Mouse (Mus musculus): ENCODE results near the gene Akt3. TPM values are rescaled to one million over a fixed set of nuclear protein-coding genes. Genes with fewer than 3 reads are reported as not detected.
A peak's percentile ranks its signal among the peaks of the same experiment; 100 is the strongest.

Akt3 gene
- polyA plus RNA-seq, 1 experiment from 2014 or later: 27.9 TPM

DNA sequence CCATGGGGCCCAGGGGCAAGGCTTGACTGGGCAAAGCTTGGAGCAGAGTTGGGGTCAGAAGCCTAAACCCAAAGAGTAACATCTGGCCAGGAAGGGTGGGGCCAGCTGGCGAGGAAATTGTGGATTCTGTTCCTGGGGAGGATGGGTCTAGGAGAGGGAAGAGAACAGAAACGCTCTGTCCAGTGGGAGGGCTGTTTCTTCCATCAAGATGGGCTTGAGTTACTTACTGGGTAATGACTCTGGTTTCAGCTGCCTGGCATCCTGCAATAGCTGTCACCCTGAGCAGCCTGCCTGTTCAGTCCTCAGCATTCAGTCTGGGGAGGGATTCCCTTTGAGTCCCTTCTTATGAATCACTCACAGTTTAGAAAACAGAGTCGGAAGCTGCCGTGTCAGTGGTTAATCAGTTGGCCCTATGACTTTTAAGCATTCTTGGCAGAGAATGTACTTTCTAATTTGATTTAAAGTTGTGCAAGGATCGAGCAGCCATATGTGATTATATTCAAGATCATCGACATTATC, 243.0 kb downstream of the Akt3 start:
- H3K9ac ChIP-seq (ENCODE audit: low read length): no peak overlapping the region
- peaks cover 46% of the 10 kb centered on the region for H3K4me1 ChIP-seq (ENCODE audit: control insufficient read depth, insufficient read depth, low read length)
- H3K4me2 ChIP-seq: no peak overlapping the region
- no peaks in the 10 kb centered on the region for H3K9me3 ChIP-seq (ENCODE audit: control insufficient read depth, low read length)
- 79% methylated on average over 6 of the region's 6 CpGs for WGBS
- no peaks in the 10 kb centered on the region for H3K27me3 ChIP-seq (ENCODE audit: control insufficient read depth, insufficient read depth, low read length)
- peak overlapping the region; percentile 44 for H3K27ac ChIP-seq (ENCODE audit: low read depth, low read length)
- DNase-seq (ENCODE audit: low spot score, missing footprints) (no peak), ATAC-seq (ENCODE audit: low FRiP score) (no peak)
- no peaks in the 10 kb centered on the region for H3K36me3 ChIP-seq (ENCODE audit: control insufficient read depth, insufficient read depth, low read length)
- no peak overlapping the region for H3K4me3 ChIP-seq (ENCODE audit: low read depth, low read length)

DNA sequence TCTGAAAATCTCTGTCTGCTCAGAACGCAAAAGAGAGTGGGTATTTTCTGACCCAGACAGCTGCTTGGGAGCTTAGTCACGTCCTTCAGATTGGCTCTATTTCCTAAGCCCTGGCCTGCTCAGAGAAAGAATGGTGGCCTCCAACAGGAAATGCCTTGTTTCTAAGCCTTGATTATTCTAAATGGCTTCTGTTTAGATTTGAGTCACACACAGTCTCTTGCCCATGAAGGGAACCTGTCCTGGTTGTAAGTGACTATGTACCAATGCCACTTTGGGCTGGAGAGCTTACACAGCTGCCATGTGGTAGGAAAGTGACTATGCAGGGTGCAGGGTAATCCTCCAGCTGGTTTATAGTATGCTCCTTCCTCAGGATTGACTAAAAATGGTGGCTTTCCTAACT, 243.7 kb downstream of the Akt3 start:
- Histone ChIP-seq H3K27ac (ENCODE audit: low read depth, low read length) (peak overlapping the region; percentile 44; the same call in 1 of the 2 replicates), H3K36me3 (ENCODE audit: control insufficient read depth, insufficient read depth, low read length) (no peaks in the 10 kb centered on the region), H3K9me3 (ENCODE audit: control insufficient read depth, low read length) (no peaks in the 10 kb centered on the region), H3K4me3 (ENCODE audit: low read depth, low read length) (no peak overlapping the region), H3K4me2 (no peak overlapping the region), H3K27me3 (ENCODE audit: control insufficient read depth, insufficient read depth, low read length) (no peaks in the 10 kb centered on the region), H3K4me1 (ENCODE audit: control insufficient read depth, insufficient read depth, low read length) (peaks cover 52% of the 10 kb centered on the region), H3K9ac (ENCODE audit: low read length) (no peak overlapping the region)
- ATAC-seq (ENCODE audit: low FRiP score): peak; percentile 11; the same call in 1 of the 2 replicates
- WGBS: 54% methylated on average over 2 of the region's 2 CpGs
- no peak for DNase-seq (ENCODE audit: low spot score, missing footprints)

DNA sequence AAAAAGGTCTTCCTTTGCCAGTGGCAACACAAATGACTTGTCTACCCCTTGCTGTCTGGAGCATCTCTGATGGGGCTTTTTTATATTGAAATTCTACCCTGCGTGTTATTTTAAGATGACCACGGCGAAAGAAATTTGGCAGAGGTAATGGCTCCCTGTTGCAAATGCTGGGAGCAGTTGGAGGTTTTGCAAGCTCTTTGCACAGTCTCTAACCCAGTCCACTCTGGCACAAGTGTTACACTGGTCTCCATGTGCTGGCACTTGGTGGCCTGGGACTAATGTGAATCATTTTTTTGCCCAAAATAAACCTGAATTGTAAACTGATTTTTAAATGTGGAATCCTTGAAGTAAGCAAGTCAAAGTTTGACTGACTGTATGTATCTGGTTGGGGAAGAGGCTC, 244.2 kb downstream of the Akt3 start:
- Histone ChIP-seq H3K9me3 (ENCODE audit: control insufficient read depth, low read length) (no peaks in the 10 kb centered on the region), H3K4me1 (ENCODE audit: control insufficient read depth, insufficient read depth, low read length) (peaks cover 55% of the 10 kb centered on the region), H3K4me3 (ENCODE audit: low read depth, low read length) (no peak overlapping the region), H3K4me2 (no peak overlapping the region), H3K27ac (ENCODE audit: low read depth, low read length) (no peak overlapping the region; the same call in 1 of the 2 replicates), H3K9ac (ENCODE audit: low read length) (no peak overlapping the region), H3K27me3 (ENCODE audit: control insufficient read depth, insufficient read depth, low read length) (no peaks in the 10 kb centered on the region), H3K36me3 (ENCODE audit: control insufficient read depth, insufficient read depth, low read length) (no peaks in the 10 kb centered on the region)
- DNase-seq (ENCODE audit: low spot score, missing footprints) (no peak), ATAC-seq (ENCODE audit: low FRiP score) (no peak)
- whole genome bisulfite sequencing: 97% methylated on average over 3 of the region's 3 CpGs

DNA sequence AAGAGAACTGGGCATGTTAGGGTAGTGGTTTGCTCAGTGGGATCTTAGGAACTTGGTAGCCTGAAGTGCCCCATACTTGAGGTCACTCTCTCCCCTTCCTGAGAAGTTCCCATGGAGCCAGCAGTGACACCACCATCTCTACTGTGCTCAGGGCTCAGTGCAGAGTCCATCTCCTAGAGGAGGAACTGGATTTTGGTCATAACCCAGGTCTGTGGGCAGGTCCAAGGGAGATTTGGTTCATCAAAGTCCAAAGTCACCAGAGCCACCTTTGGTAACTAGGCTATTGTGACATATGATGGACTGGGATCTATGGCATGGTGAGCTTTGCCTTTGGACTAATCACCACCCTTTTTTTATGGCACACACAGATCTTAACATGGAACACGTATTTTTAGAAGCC, 244.7 kb downstream of the Akt3 start:
- Histone ChIP-seq H3K4me3 (ENCODE audit: low read depth, low read length) (no peak overlapping the region), H3K4me1 (ENCODE audit: control insufficient read depth, insufficient read depth, low read length) (peaks cover 55% of the 10 kb centered on the region), H3K27ac (ENCODE audit: low read depth, low read length) (no peak overlapping the region)

DNA sequence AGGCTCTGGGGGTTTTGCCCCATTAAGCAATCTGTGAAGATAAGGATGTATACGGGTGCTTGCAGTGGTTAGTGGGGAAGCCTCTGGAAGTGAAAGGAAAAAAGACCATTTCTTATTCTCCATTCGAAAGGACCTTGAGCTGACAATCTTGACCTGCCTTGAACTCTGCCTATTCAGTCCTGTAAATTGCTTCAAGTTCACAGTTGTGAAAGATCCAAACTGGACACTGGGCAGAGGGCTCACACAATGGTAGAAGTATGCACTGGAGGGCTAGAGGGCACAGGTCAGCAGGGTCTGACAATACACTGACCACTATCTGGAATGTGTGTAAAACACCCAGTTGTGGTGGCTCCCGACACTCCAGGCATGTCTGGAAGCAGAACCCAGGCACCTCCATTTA, 245.2 kb downstream of the Akt3 start:
- DNase-seq (ENCODE audit: low spot score, missing footprints) (no peak), ATAC-seq (ENCODE audit: low FRiP score) (no peak)
- H3K27ac ChIP-seq (ENCODE audit: low read depth, low read length): no peak overlapping the region
- no peaks in the 10 kb centered on the region for H3K36me3 ChIP-seq (ENCODE audit: control insufficient read depth, insufficient read depth, low read length)
- WGBS: 43% methylated on average over 3 of the region's 3 CpGs
- H3K27me3 ChIP-seq (ENCODE audit: control insufficient read depth, insufficient read depth, low read length): no peaks in the 10 kb centered on the region
- no peaks in the 10 kb centered on the region for H3K9me3 ChIP-seq (ENCODE audit: control insufficient read depth, low read length)
- H3K4me1 ChIP-seq (ENCODE audit: control insufficient read depth, insufficient read depth, low read length): peaks cover 56% of the 10 kb centered on the region
- H3K4me2 ChIP-seq: no peak overlapping the region
- H3K4me3 ChIP-seq (ENCODE audit: low read depth, low read length): no peak overlapping the region
- H3K9ac ChIP-seq (ENCODE audit: low read length): no peak overlapping the region

More for the DNA sequence above, 244.7 kb downstream of the Akt3 start:
- Histone ChIP-seq H3K9me3 (ENCODE audit: control insufficient read depth, low read length) (no peaks in the 10 kb centered on the region), H3K27me3 (ENCODE audit: control insufficient read depth, insufficient read depth, low read length) (no peaks in the 10 kb centered on the region), H3K9ac (ENCODE audit: low read length) (no peak overlapping the region), H3K4me2 (no peak overlapping the region), H3K36me3 (ENCODE audit: control insufficient read depth, insufficient read depth, low read length) (no peaks in the 10 kb centered on the region)
- 93% methylated on average over 1 of the region's 1 CpGs for WGBS
- ATAC-seq (ENCODE audit: low FRiP score) (no peak), DNase-seq (ENCODE audit: low spot score, missing footprints) (no peak)

DNA sequence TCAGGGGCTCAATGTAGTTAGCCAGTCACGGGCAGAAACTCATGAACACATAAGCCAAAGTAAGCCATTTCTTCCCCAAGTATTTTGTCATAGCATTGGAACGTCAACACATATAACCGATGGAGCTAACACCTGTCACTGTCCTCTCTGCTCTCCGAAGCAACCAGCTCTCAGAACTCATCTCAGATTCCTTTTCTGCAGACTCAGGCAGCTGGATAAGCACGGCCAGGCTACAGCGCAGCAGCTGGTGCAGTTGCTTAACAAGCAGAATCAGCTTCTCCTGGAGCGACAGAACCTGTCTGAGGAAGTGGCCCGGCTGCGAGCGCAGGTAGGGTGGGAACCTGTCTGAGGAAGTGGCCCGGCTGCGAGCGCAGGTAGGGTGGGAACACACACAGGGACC, 246.3 kb downstream of the Akt3 start:
- Histone ChIP-seq H3K4me2 (no peak overlapping the region), H3K4me1 (ENCODE audit: control insufficient read depth, insufficient read depth, low read length) (peaks cover 54% of the 10 kb centered on the region), H3K9me3 (ENCODE audit: control insufficient read depth, low read length) (no peaks in the 10 kb centered on the region), H3K4me3 (ENCODE audit: low read depth, low read length) (no peak overlapping the region), H3K27ac (ENCODE audit: low read depth, low read length) (peak overlapping the region; percentile 83), H3K36me3 (ENCODE audit: control insufficient read depth, insufficient read depth, low read length) (no peaks in the 10 kb centered on the region), H3K9ac (ENCODE audit: low read length) (no peak overlapping the region), H3K27me3 (ENCODE audit: control insufficient read depth, insufficient read depth, low read length) (no peaks in the 10 kb centered on the region)
- 85% methylated on average over 13 of the region's 13 CpGs for WGBS
- DNase-seq (ENCODE audit: low spot score, missing footprints): no peak
- 0 out of 2 replicates have a peak, but pooled peaks have one; percentile 4 for ATAC-seq (ENCODE audit: low FRiP score)

DNA sequence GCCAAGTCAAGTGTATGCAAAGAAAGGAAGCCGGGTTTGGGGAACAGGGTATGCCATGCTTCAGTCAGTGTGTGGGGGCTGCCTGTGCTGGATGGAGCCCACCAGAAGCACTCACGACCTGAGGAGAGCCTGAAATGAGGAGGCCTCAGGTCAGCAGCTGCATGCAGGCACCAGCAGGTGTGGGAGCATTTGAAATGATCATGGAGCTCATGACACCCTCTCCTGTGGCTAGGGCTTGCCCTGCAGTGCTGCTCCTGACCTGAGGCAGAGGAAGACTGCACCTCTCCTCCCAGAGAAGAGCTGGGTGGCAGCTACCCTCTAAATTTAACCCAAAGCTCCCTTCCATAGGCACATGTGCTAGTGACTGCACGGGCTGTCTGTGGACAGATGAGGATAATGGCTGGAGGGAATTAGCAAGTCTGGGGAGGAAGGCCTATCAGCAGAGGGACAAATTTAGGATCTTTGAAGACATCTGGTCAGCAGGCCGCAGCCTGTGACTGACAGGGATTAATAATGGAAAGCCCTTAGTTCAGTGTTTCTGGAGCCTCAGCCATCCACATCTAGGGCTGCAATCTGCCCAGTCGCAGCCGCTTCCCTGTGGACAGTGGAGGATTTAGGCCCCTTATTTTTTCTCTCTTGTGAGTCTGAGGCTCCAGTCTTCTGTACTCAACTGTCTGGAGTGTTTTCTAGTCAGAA, 247.2 kb downstream of the Akt3 start:
- no peaks in the 10 kb centered on the region for H3K36me3 ChIP-seq (ENCODE audit: control insufficient read depth, insufficient read depth, low read length)
- peak overlapping the region; percentile 35 for H3K9ac ChIP-seq (ENCODE audit: low read length)
- WGBS: 37% methylated on average over 6 of the region's 6 CpGs
- H3K4me1 ChIP-seq (ENCODE audit: control insufficient read depth, insufficient read depth, low read length): peaks cover 47% of the 10 kb centered on the region
- peak; percentile 45; the same call in 1 of the 2 replicates for ATAC-seq (ENCODE audit: low FRiP score)
- H3K9me3 ChIP-seq (ENCODE audit: control insufficient read depth, low read length): no peaks in the 10 kb centered on the region
- peak overlapping the region; percentile 83 for H3K27ac ChIP-seq (ENCODE audit: low read depth, low read length)
- DNase-seq (ENCODE audit: low spot score, missing footprints): peak; percentile 89
- H3K27me3 ChIP-seq (ENCODE audit: control insufficient read depth, insufficient read depth, low read length): no peaks in the 10 kb centered on the region
- H3K4me3 ChIP-seq (ENCODE audit: low read depth, low read length): no peak overlapping the region
- H3K4me2 ChIP-seq: no peak overlapping the region

DNA sequence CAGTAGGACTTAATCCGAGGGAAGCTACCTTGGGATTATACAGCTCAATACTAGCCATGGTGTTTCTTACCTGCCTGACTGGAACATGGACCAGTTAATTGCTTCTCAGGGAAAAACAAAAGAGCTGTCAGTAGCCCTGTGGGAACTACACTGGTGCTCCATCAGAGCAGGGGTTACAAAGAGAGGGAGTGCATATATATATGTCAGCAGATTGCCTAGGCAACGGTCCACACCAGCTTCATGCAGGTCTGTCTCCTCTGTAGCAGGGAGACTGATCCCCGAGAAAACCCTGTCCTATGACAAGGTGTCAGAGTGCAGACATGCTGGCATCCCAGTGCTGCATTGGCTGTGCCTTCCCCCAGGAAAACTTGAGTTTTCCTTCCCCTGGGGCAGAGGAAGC, 248.0 kb downstream of the Akt3 start:
- WGBS: 38% methylated on average over 3 of the region's 3 CpGs
- peak; percentile 47 for ATAC-seq (ENCODE audit: low FRiP score)

DNA sequence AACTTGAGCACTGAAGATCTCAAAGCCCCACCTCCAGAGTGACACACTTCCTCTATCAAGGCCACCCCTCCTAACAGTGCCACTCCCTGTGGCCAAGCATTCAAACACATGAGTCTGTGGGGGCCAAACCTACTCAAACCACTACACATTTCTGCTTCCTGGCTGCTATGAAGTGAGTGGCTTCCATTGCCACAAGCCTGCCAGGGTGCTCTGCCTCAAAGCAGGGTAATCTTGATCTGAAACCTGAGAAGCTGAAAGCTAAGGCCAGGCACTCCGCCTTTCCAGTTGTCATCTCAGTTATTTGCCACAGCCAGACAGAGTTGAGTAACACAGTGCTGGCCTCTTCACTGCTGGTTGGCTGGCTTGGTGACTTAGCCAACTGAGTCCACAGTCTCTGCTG, 249.2 kb downstream of the Akt3 start:
- no peak overlapping the region for H3K9ac ChIP-seq (ENCODE audit: low read length)
- H3K27ac ChIP-seq (ENCODE audit: low read depth, low read length): no peak overlapping the region
- DNase-seq (ENCODE audit: low spot score, missing footprints) (no peak), ATAC-seq (ENCODE audit: low FRiP score) (no peak)
- peaks cover 37% of the 10 kb centered on the region for H3K4me1 ChIP-seq (ENCODE audit: control insufficient read depth, insufficient read depth, low read length)
- no peaks in the 10 kb centered on the region for H3K9me3 ChIP-seq (ENCODE audit: control insufficient read depth, low read length)
- H3K27me3 ChIP-seq (ENCODE audit: control insufficient read depth, insufficient read depth, low read length): no peaks in the 10 kb centered on the region
- WGBS: 63% methylated on average over 1 of the region's 1 CpGs
- no peak overlapping the region for H3K4me2 ChIP-seq
- H3K4me3 ChIP-seq (ENCODE audit: low read depth, low read length): no peak overlapping the region
- no peaks in the 10 kb centered on the region for H3K36me3 ChIP-seq (ENCODE audit: control insufficient read depth, insufficient read depth, low read length)

More for the DNA sequence above, 248.0 kb downstream of the Akt3 start:
- Histone ChIP-seq H3K9me3 (ENCODE audit: control insufficient read depth, low read length) (no peaks in the 10 kb centered on the region), H3K27me3 (ENCODE audit: control insufficient read depth, insufficient read depth, low read length) (no peaks in the 10 kb centered on the region), H3K4me2 (no peak overlapping the region), H3K4me3 (ENCODE audit: low read depth, low read length) (no peak overlapping the region), H3K9ac (ENCODE audit: low read length) (peak overlapping the region; percentile 35; the same call in 1 of the 2 replicates), H3K4me1 (ENCODE audit: control insufficient read depth, insufficient read depth, low read length) (peaks cover 45% of the 10 kb centered on the region), H3K27ac (ENCODE audit: low read depth, low read length) (peak overlapping the region; percentile 83), H3K36me3 (ENCODE audit: control insufficient read depth, insufficient read depth, low read length) (no peaks in the 10 kb centered on the region)
- no peak for DNase-seq (ENCODE audit: low spot score, missing footprints)

Measured in midbrain, embryonic 11.5 days (tissue).